Mouse (Mus musculus): ENCODE measurements around the gene Trim25.

DNA sequence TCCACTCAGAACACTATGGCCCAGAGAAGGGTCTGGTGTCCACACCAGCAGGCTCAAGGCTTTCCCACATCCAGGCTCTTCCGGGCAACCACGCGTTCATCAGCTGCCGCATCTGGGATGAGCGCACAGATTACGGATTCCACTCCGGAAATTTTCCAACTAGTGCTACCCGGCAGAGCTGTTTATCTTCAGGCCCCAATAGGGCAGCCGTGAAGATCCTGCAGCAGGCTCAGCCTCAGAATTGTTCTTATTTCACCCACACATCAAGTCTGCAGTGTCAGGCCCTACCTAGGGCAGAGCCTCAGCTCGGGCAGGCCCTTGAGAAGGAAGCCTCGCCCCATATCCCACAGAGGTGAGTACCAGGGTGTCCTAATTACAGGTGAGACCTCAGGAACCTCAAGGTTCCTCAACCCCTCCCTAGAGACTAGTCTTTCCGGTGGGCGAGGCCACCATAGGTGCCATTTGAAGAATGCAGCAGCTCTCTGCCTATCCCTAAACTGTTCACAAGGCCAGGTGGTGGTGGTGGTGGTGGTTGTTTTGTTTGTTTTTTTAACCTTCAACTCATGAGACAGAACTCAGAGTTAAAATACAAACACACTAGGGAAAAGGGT is 48.4 kb upstream of the Trim25 start:
- TF ChIP-seq CTCF (IDR thresholded peaks at IDR 0.05; ENCODE audit: control insufficient read depth, insufficient read depth, low read length) (no peak), POLR2A (IDR thresholded peaks at IDR 0.05; ENCODE audit: borderline replicate concordance, control insufficient read depth, low read depth, low read length) (no peak)
